Mouse (Mus musculus) layer of hippocampus, postnatal 25 days (tissue): ENCODE data around the gene Kpnb1. TPM values are rescaled to one million over a fixed set of nuclear protein-coding genes. Genes with fewer than 3 reads are reported as not detected.

ENCODE experiments used
- DNase-seq, 2 experiments: peaks; one replicate each; pipeline ENCODE4 v3.0.0; 2022; ENCODE audit warnings: mixed read lengths in 2 of 2, low spot score in 1 of 2; ENCODE audit errors: extremely low spot score in 1 of 2
- microRNA-seq, 2 experiments: library from miRNA; unstranded; fragments of <30 nt; microRNA quantifications; one replicate each; pipeline ENCODE4 v1.2.0; 2021
- total RNA-seq, 2 experiments: library from RNA; stranded (reverse); gene quantifications; 2 replicates each; pipeline ENCODE4 v1.2.3; 2021

Gene Kpnb1
- total RNA-seq, 2 experiments from 2014 or later: 123 to 130 TPM

- DNase-seq: no peak
Measured at GRCm38 (mm10) chr11:97114671-97115601, 72.7 kb downstream of the Kpnb1 start, which contains the start of gene Tbx21. Gene Tbx21 (minus strand): TSS chr11:97115331.

GRCm38 (mm10) chr11:97112519-97113125, 75.1 kb downstream of the Kpnb1 start:
- DNase-seq: no peak

Small RNAs within 50 kb of the gene (microRNA-seq; reads per million reads assigned to microRNA genes)
- gene Mir7235: 0.74 to 2.4 reads per million in 2 experiments

Other genes with a start within 250 kb of the Kpnb1 start
- 10 to 100 TPM; 35.1 to 37.9 TPM for gene Pnpo, start 243.9 kb downstream of the Kpnb1 start, total RNA-seq
- 10 to 100 TPM; 12.8 to 15.0 TPM for gene Sp2, start 204.9 kb downstream of the Kpnb1 start, total RNA-seq
- 1 to 10 TPM in 1 of 2 experiments, under 1 TPM in 1; 0.86 to 1.8 TPM for gene Sp6, start 174.5 kb downstream of the Kpnb1 start, total RNA-seq
- 1 to 10 TPM; 4.0 to 4.2 TPM for gene Scrn2, start 157.9 kb downstream of the Kpnb1 start, total RNA-seq
- 1 to 10 TPM in 1 of 2 experiments, under 1 TPM in 1; 0.74 to 1.0 TPM for gene Lrrc46, start 146.5 kb downstream of the Kpnb1 start, total RNA-seq
- 10 to 100 TPM; 76.3 to 83.6 TPM for gene Mrpl10, start 146.3 kb downstream of the Kpnb1 start, total RNA-seq
- gene Osbpl7, start 137.3 kb downstream of the Kpnb1 start, total RNA-seq: 10 to 100 TPM; 15.8 to 16.5 TPM
- gene Tbx21, start 72.5 kb downstream of the Kpnb1 start, total RNA-seq: under 1 TPM in 1 of 2 experiments, not detected in 1; 0.10 TPM
- 10 to 100 TPM; 75.8 to 82.0 TPM for gene Tbkbp1, start 36.4 kb downstream of the Kpnb1 start, total RNA-seq
- 100 to 1,000 TPM; 130 to 144 TPM for gene Npepps, start 92.8 kb upstream of the Kpnb1 start, total RNA-seq
- 10 to 100 TPM; 24.1 to 31.3 TPM for gene Mrpl45, start 127.8 kb upstream of the Kpnb1 start, total RNA-seq
- under 1 TPM; 0.15 to 0.16 TPM for gene Gpr179, start 164.2 kb upstream of the Kpnb1 start, total RNA-seq
- 10 to 100 TPM; 79.6 to 80.0 TPM for gene Socs7, start 174.7 kb upstream of the Kpnb1 start, total RNA-seq
- 10 to 100 TPM; 71.4 to 73.5 TPM for gene Arhgap23, start 227.7 kb upstream of the Kpnb1 start, total RNA-seq